Mouse (Mus musculus): ENCODE measurements around the gene Hist1h2ak.
"Not testable (repeated sequence)": the region's sequence is repeated elsewhere in the genome, so short reads cannot be mapped to it uniquely, and the experiment has no call there.

Hist1h2ak gene

GRCm38 (mm10) chr13:21753524-21754285 lies at the start of gene Hist1h2ak, which contains the start of gene Hist1h2bn:
Gene Hist1h2ak, minus strand, starts transcription at chr13:21753827.
Gene Hist1h2bn, plus strand, starts transcription at chr13:21754123.
- DNase-seq = peak; percentile 79

GRCm38 (mm10) chr13:21803058-21803457 lies 49.4 kb upstream of the Hist1h2ak start:
- DNase-seq = not testable (repeated sequence)

- not testable (repeated sequence) for DNase-seq
Observed at GRCm38 (mm10) chr13:21797163-21797562, 43.5 kb upstream of the Hist1h2ak start.

GRCm38 (mm10) chr13:21795584-21795983 lies 42.0 kb upstream of the Hist1h2ak start:
- no peak for DNase-seq

- no peak for DNase-seq
Observed at GRCm38 (mm10) chr13:21790601-21791283, 37.1 kb upstream of the Hist1h2ak start.

- no peak for DNase-seq
Observed at GRCm38 (mm10) chr13:21789925-21790324, 36.3 kb upstream of the Hist1h2ak start.

GRCm38 (mm10) chr13:21787760-21788593 lies 34.4 kb upstream of the Hist1h2ak start:
- peak; percentile 6 for DNase-seq

GRCm38 (mm10) chr13:21786899-21787629 lies 33.4 kb upstream of the Hist1h2ak start, which contains the start of the genes Hist1h2an and Hist1h2bp:
Gene Hist1h2an, minus strand, starts transcription at chr13:21787218.
Gene Hist1h2bp, plus strand, starts transcription at chr13:21787461.
- DNase-seq = peak; percentile 87

GRCm38 (mm10) chr13:21786189-21786898 lies 32.7 kb upstream of the Hist1h2ak start:
- DNase-seq = peak; percentile 16

- peak; percentile 9 for DNase-seq
Observed at GRCm38 (mm10) chr13:21784311-21784710, 30.7 kb upstream of the Hist1h2ak start.

- peak; percentile 52 for DNase-seq
Observed at GRCm38 (mm10) chr13:21783734-21784161, 30.1 kb upstream of the Hist1h2ak start.

GRCm38 (mm10) chr13:21783255-21783617 lies 29.6 kb upstream of the Hist1h2ak start, which contains the start of gene Hist1h3i:
Gene Hist1h3i, minus strand, starts transcription at chr13:21783370.
- DNase-seq = peak; percentile 70

- peak; percentile 56 for DNase-seq
Observed at GRCm38 (mm10) chr13:21782361-21783254, 29.0 kb upstream of the Hist1h2ak start.

GRCm38 (mm10) chr13:21781639-21782038 lies 28.0 kb upstream of the Hist1h2ak start:
- no peak for DNase-seq

- peak; percentile 15 for DNase-seq
Observed at GRCm38 (mm10) chr13:21781021-21781555, 27.5 kb upstream of the Hist1h2ak start.

GRCm38 (mm10) chr13:21779767-21780731 lies 26.4 kb upstream of the Hist1h2ak start, which contains the start of gene Hist1h1b:
Gene Hist1h1b, minus strand, starts transcription at chr13:21780625.
- DNase-seq = peak; percentile 84

- DNase-seq = peak; percentile 76
Observed at GRCm38 (mm10) chr13:21778814-21779766, 25.5 kb upstream of the Hist1h2ak start.
